Mouse (Mus musculus): ENCODE results near the gene Nol10. TPM values are rescaled to one million over a fixed set of nuclear protein-coding genes. Genes with fewer than 3 reads are reported as not detected.

The Nol10 gene
- 3.8 and 7.1 TPM in 2 replicates for polyA plus RNA-seq (2012; rRNA removed; ENCODE audit: low replicate concordance)

DNA sequence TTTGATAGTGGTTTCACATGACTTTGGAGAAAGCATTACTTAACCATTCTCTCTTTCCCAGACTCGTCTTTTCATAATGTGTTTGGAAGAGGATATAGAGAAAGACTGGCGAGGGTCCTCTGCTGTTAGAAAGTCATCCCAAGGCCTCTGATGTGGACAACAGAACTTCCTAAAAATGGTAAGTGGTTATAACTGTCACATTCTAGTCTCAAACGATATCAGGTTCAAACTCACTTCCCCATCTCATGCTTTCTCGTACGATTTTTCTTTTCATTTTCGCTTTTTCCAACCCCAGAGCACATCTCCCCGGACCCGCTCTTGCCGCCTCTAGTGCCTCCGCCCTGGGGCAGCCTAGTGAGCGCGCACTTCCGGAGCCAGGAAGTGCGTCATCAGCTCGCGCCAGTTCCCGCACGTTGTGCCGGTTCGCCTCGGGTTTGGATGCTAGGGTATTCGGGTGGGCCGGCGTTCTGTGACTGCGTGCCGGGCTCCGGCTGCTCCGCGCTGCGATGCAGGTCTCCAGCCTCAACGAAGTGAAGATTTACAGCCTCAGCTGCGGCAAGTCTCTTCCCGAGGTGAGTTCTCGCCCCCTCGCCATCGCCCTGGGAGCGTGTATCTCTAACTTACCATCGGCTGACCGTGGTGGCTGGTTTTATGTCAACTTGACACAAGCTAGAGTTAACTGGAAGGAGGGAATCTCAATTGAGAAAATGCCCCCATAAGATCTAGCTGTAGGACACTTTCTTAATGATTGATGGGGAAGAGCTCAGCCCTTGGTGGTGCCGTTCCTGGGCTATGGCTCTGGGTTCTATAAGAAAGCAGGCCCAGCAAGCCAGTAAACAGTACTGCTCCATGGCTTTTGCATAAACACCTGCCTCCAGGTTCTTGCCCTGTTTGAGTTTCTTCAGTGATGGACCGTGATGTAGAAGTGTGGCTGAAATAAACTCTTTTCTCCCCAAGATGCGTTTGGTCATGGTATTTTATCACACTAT, at the start of gene Nol10:
Gene Nol10 (plus strand): TSS at position 411 of the 989 bp plus-strand sequence.

DNA sequence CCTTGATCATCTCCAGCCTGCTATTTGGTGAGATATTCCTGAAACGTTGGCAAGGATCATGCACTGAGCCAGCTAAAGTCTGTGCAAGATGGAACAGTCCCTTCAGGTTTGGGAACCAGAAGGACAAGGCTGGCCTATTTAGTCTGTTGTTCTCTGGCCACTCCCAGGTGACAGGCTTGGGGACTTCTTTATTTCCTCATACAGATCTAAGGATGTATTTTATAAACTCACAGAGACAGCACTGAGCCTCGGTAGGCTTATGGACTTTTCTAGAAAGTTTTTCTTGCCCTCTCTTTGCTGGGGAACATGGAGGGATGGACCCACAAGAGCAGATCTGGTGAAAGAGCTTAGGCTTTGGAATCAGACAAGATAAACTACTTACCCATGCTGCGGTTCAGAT, 19.0 kb upstream of the Nol10 start, which contains the start of gene Atp6v1c2:
Gene Atp6v1c2 (minus strand): TSS at position 101 of the 400 bp plus-strand sequence.

Other genes with a start within 250 kb of the Nol10 start
- 0.01 and 2.2 TPM in 2 replicates for gene Kcnf1, start 171.6 kb upstream of the Nol10 start, polyA plus RNA-seq (2012; rRNA removed; ENCODE audit: low replicate concordance)
- 54.4 and 101 TPM in 2 replicates for gene Pdia6, start 81.9 kb upstream of the Nol10 start, polyA plus RNA-seq (2012; rRNA removed; ENCODE audit: low replicate concordance)
- gene Atp6v1c2, start 19.1 kb upstream of the Nol10 start, polyA plus RNA-seq (2012; rRNA removed; ENCODE audit: low replicate concordance), result 0.84 and 2.1 TPM in 2 replicates
- gene Odc1, start 196.3 kb downstream of the Nol10 start, polyA plus RNA-seq (2012; rRNA removed; ENCODE audit: low replicate concordance), result 58.5 and 117 TPM in 2 replicates

All from subcutaneous adipose tissue, adult 2 months (tissue).